Mouse (Mus musculus): ENCODE measurements at regions not wholly inside any gene's neighbourhood (a gene's known extent, or its start where the extent isn't known, plus 50 kb on each side); places are given as distances from the start of the nearest gene placed in this dataset.

GRCm38 (mm10) chr16:24341736-24342135 is 51.6 kb upstream of the Lpp start:
- DNase-seq (ENCODE audit: low spot score in 2 of 2): no peak

- no peak for DNase-seq (ENCODE audit: low spot score in 2 of 2)
Observed at GRCm38 (mm10) chr16:24340646-24341045, 52.7 kb upstream of the Lpp start.

DNA sequence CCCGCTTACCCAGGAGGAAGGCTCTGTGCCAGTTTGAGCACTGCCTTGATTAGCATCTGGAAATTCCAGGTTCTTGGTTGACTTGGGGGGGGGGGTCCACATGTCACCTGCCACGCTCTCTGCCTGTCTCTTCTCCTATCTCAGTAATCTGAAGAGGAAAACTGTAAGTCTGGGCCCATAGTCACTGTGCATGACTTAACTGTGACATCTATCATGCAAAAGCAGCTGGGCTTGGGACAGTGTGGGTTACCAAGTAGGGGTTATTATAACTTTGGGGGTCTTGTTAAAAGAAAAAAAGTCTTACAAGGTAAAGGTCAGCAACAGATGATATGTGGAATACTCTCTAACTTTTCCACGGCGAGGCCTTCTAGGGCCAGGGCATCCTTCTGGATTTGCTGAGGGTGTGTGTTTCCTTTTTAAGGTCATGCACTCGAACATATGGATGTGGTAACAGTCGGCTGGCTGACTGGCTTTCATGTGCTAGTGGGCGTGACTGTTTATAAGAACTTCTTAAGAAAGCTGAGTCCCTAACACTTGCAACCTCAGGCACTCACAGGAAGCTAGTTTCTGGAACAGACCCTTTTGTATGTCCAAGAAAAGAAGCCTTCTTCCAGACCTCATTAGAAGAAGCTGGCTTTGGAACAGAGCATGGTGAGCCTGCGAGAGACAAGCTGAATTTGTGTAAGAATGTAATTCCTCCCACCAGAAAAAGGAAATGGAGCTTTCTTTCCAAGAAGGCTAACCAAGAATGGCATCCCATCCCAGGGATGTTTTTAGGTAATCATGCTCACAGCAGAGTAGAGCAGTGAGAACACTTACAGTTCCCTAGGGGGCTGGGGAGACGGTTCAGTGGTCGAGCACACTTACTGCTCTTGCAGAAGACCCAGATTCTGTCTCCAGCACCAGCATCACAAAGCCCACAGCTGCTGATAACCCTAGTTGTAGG is 53.7 kb upstream of the Lpp start:
- no peak for DNase-seq (ENCODE audit: low spot score in 2 of 2)

GRCm38 (mm10) chr16:24338404-24338803 is 54.9 kb upstream of the Lpp start:
- no peak for DNase-seq (ENCODE audit: low spot score in 2 of 2)

DNA sequence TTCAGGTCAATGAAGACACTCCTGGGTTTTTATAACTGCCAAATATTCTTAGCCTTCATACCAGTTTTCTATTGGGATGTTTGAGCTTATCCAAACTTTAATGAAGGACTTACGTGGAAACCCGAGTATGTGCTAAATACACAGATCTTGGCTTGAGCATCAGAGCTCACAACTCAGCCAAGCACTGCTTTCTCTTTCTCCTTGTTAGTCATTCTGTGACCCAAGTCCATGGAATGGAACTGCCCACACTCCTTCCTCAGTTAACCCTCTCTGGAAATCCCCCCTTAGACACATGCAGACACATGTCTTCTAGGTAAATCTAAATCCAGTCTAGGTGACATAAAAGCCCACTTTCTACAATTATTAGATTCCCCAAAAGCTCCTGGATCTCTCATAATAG is 58.9 kb upstream of the Lpp start:
- no peak for DNase-seq (ENCODE audit: low spot score in 2 of 2)

GRCm38 (mm10) chr16:24331446-24332020 is 61.8 kb upstream of the Lpp start:
- DNase-seq (ENCODE audit: low spot score in 2 of 2): no peak

DNA sequence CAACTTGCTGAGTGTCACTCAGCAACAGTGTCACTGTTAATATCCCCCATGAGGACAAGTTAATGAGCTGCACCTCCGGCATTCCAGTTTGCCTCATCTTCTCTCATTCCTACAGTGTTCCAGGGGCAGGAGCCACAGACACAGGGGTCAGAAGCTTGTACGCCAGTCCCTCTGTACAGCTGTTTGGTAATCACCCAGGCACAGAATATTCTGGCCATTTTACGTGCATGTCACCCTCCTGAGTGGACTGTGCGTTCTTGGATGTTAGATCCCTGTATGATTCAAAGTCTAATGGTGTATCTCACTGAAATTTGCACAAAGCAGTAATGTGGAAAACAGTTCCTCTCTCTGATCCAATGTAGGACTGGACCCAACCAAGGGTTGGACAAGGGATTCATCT is 66.7 kb upstream of the Lpp start:
- no peak for DNase-seq (ENCODE audit: low spot score in 2 of 2)

DNA sequence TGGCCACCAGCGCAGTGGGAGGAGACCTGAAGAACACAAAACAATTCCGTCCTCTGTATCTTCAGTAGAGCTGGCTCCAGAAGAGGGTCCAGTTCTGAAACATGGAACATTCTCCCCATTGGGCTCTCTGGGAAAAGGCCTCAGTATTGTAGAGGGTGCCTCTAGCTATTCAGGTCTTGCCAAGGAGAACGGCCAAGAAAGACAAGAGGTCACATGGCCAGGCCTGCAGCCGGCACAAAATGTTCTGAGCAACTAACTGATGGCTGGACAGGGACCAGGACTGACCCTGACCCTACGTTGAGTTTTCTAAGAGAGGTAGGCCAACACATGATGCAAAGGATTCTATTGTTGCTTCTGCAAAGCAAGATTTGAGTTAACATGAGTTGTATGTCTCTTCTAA is 67.3 kb upstream of the Lpp start:
- no peak for DNase-seq (ENCODE audit: low spot score in 2 of 2)

- DNase-seq (ENCODE audit: low spot score in 2 of 2): no peak
Observed at GRCm38 (mm10) chr16:24324917-24325316, 68.4 kb upstream of the Lpp start.

- DNase-seq (ENCODE audit: low spot score in 2 of 2): no peak
Observed at GRCm38 (mm10) chr16:24318723-24319437, 74.4 kb upstream of the Lpp start.

- no peak for DNase-seq (ENCODE audit: low spot score in 2 of 2)
Observed at GRCm38 (mm10) chr16:24313544-24314326, 79.6 kb upstream of the Lpp start.

DNA sequence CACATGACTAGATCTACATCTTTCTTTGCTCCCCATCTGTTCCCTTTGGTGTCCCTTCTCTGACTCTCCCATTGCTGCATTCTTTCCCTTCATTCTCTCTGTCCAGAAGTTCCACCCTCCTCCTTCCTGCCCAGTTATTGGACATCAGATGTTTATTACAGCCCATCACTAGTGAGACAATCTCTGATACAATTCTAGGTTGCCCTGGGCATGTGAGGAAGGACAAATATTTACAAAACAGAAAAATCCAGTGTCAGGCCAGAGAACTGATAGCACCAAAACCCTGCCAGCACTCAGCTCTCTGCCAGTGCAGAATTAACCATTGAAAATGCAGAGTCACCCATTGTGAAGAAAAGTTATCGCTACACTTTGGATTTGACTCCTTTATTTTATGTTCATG is 87.9 kb upstream of the Lpp start:
- DNase-seq (ENCODE audit: low spot score in 2 of 2): no peak

DNA sequence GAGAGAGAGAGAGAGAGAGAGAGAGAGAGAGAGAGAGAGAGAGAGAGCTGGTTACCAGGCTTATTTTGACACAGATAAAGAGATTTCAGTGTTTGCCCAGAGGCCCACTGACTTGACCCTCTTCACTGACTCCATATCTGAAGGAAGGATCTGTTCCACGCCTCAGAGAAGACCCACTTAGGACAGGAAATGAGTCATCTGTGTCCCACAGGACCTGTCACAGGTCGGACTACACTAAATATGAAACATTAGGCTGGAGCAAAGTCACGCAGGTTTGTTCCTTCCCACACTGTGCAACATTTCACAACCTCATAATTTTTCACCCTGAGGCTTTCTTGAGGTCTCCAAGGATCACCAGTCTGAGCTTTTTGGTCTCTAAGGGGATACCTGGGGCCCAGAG is 96.5 kb upstream of the Lpp start:
- DNase-seq (ENCODE audit: low spot score in 2 of 2): no peak

DNA sequence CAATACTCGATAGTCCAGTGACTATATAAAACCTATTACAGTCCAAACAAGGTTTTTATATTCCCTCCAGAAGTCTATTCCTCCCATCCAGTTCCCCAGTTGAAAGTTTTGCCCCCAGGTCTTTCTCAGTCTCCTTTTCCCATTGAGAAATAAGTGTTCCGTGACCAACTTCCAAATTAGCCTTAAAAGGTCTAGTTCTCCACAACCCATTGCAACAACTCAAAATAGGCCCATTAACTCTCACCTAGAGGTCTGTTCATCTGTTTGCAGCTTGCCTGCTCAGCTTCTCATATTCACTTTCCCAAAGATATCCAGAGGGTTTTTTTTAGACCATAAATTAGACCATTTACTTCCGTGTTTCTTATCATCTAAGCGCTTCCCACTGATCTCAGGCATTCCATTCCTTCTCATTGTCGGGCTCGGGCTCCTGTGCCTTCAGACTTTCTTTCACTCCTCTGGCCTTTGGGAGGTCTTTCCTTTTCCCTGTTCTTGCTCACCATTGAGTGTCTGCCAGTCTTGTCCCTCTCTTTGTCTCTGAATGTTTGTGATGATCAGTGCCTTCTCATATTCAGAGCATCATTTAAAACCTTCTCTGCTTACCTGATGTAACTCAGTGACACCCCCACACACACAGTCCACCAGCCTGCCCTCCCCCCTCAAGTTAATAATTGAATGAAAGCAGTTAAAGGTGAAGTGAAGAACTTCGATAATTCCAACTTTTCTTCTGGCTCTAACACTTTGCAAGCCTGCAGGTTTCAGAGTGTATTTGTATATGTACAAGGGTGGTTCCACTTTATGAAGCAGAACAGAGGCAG is 97.5 kb upstream of the Lpp start:
- DNase-seq (ENCODE audit: low spot score in 2 of 2): no peak

- DNase-seq (ENCODE audit: low spot score in 2 of 2): no peak
Observed at GRCm38 (mm10) chr16:24284215-24284614, 109.1 kb upstream of the Lpp start.

DNA sequence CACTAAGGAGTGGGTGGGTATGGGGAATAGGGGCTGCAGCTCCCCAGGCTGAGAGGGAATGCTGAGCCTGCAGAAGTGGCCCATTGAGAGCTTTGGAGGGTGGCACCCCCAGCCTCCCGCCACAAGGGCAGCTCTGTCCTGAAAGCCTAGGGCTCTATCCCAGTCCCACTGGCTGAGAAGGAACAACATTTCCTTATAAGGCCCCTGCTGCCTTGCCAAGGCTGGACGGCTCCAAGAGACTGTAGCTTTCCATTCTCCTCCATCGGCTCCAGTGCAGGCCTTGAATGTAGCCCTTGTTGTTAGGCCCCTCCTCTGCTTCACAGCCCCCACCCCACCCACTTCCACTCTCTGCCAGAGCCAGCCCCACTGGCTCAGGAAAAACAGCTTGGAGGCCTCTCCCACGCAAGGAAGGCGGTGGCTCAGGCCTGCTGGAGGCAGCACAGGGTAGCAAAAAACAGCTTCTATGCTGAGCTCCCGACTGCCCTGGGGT is 111.1 kb upstream of the Lpp start:
- DNase-seq (ENCODE audit: low spot score in 2 of 2): peak; percentile 44 to 55

- no peak for DNase-seq (ENCODE audit: low spot score in 2 of 2)
Observed at GRCm38 (mm10) chr16:24281561-24281960, 111.7 kb upstream of the Lpp start.

GRCm38 (mm10) chr16:24277857-24278256 is 115.5 kb upstream of the Lpp start:
- no peak for DNase-seq (ENCODE audit: low spot score in 2 of 2)

DNA sequence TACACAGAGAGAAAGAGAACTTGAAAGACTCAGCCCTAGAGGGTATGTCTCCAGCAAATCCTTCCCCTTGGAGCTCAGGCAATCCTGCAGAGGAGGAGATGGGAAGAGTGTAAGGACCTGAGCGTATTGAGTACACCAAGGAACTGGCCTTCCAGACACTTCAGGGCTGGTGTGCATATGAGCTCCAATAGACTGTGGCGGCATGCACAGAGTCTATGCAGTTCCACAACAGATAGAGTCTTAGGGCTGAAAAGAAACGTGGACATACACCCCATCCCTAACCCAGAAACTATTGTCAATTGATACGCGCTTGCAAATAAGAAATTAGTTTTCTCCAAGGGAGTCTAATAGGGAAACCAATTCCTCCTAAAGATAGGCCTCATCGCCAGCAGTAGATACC is 130.6 kb upstream of the Lpp start:
- DNase-seq (ENCODE audit: low spot score in 2 of 2): no peak

GRCm38 (mm10) chr16:24259711-24260230 is 133.5 kb upstream of the Lpp start:
- DNase-seq (ENCODE audit: low spot score in 2 of 2): no peak

All from adrenal gland, adult 18-20 months (tissue).